ENCODE assay signal across 17 mouse cellular contexts in the genomic region with DNA sequence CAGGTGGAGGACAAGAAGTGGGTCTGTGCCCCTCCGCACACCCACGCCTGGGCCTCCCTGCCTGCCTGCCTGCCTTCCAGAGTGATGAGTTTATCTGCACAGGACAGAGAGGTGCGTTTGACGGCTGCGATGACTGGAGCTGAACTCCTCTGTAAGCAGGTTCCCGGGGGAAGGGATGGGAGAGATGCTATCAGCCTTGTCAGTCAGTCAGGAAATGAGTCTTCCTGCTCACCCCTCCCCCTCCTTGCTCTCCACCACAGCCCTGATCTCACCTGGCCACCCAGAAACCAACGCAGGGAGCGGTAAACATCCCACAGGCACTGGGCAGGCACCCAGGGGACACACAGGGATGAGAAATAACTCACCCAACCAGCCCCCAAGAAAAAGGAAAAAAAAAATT.
A peak's percentile ranks its signal among the peaks of the same experiment; 100 is the strongest.
DNase-seq lines count a peak whose midpoint lies in the region; ATAC-seq lines count a peak whose summit lies in the region.
"Had no signal": no experiment of that assay in that cellular context is flagged by ENCODE, and none has a peak within 500 bp of the region (broad histone marks: within the 10 kb centered on the region; RNA-seq: fewer than 3 reads in every experiment).

No protein-coding gene starts in this region.

- H3K4me1 ChIP-seq in embryonic facial prominence, embryonic 14.5 days (ENCODE audit: control insufficient read depth, insufficient read depth, low read length): no peaks in the 10 kb centered on the region
- H3K4me1 ChIP-seq in embryonic facial prominence, embryonic 10.5 days: peaks cover 29% of the 10 kb centered on the region
- H3K4me1 ChIP-seq in midbrain, embryonic 13.5 days (replicated peaks): peaks cover 9% of the 10 kb centered on the region
- H3K4me1 ChIP-seq in midbrain, embryonic 11.5 days (ENCODE audit: control insufficient read depth, insufficient read depth, low read length): no peaks in the 10 kb centered on the region

- H3K27ac ChIP-seq in embryonic facial prominence, embryonic 14.5 days (replicated peaks; ENCODE audit: low read depth, low read length): no peak overlapping the region
- H3K27ac ChIP-seq in embryonic facial prominence, embryonic 10.5 days (replicated peaks): no peak overlapping the region; the same call in 1 of the 2 replicates
- H3K27ac ChIP-seq in midbrain, embryonic 13.5 days: no peak overlapping the region
- H3K27ac ChIP-seq in midbrain, embryonic 11.5 days (ENCODE audit: low read depth, low read length): no peak overlapping the region
- H3K27ac ChIP-seq: forebrain, embryonic 15.5 days; heart, embryonic 10.5 days had no signal

- H3K9ac ChIP-seq in embryonic facial prominence, embryonic 14.5 days (ENCODE audit: low read depth, low read length): no peak overlapping the region
- H3K9ac ChIP-seq in midbrain, embryonic 13.5 days (replicated peaks): no peak overlapping the region
- no peak overlapping the region for H3K9ac ChIP-seq in midbrain, embryonic 11.5 days (ENCODE audit: low read length)
- H3K9ac ChIP-seq: forebrain, embryonic 15.5 days had no signal

- no peak overlapping the region for H3K4me3 ChIP-seq in embryonic facial prominence, embryonic 14.5 days (ENCODE audit: low read depth, low read length)
- no peak overlapping the region for H3K4me3 ChIP-seq in embryonic facial prominence, embryonic 10.5 days
- no peak overlapping the region for H3K4me3 ChIP-seq in midbrain, embryonic 13.5 days (replicated peaks)
- no peak overlapping the region for H3K4me3 ChIP-seq in midbrain, embryonic 11.5 days (ENCODE audit: low read depth, low read length)
- H3K4me3 ChIP-seq: forebrain, embryonic 15.5 days; heart, embryonic 10.5 days had no signal

- no peaks in the 10 kb centered on the region for H3K9me3 ChIP-seq in embryonic facial prominence, embryonic 14.5 days (ENCODE audit: control insufficient read depth, low read length)
- H3K9me3 ChIP-seq in embryonic facial prominence, embryonic 10.5 days: no peaks in the 10 kb centered on the region
- H3K9me3 ChIP-seq in midbrain, embryonic 13.5 days: no peaks in the 10 kb centered on the region
- no peaks in the 10 kb centered on the region for H3K9me3 ChIP-seq in midbrain, embryonic 11.5 days (ENCODE audit: control insufficient read depth, low read length)
- H3K9me3 ChIP-seq: forebrain, embryonic 15.5 days; heart, embryonic 10.5 days had no signal

- no peak overlapping the region for H3K4me2 ChIP-seq in embryonic facial prominence, embryonic 14.5 days (ENCODE audit: low read depth, low read length)
- H3K4me2 ChIP-seq in midbrain, embryonic 13.5 days (replicated peaks): no peak overlapping the region
- H3K4me2 ChIP-seq in midbrain, embryonic 11.5 days: no peak overlapping the region
- H3K4me2 ChIP-seq: forebrain, embryonic 15.5 days had no signal

- DNase-seq in embryonic facial prominence, embryonic 14.5 days (ENCODE audit: low spot score): peak; percentile 52
- no peak for DNase-seq in embryonic facial prominence, embryonic 10.5 days (ENCODE audit: low spot score)
- DNase-seq in midbrain, embryonic 11.5 days (ENCODE audit: low spot score, missing footprints): no peak
- peak; percentile 38 for DNase-seq in urinary bladder, postnatal 14 days (ENCODE audit: low spot score)
- DNase-seq in urinary bladder, postnatal 36 days (ENCODE audit: low spot score in 2 of 2): no peak
- DNase-seq in heart, postnatal 4 days: no peak
- DNase-seq: adrenal gland, postnatal 10 days; cerebellum, adult 11-12 months; cerebellum, adult 9-10 months; cerebellum, postnatal 36 days; gastrocnemius, postnatal 10 days; heart, adult 18-20 months; heart, postnatal 10 days had no signal

- 53% methylated on average over 8 of the region's 8 CpGs for WGBS in embryonic facial prominence, embryonic 14.5 days
- 61% methylated on average over 8 of the region's 8 CpGs for WGBS in embryonic facial prominence, embryonic 10.5 days
- 69% methylated on average over 8 of the region's 8 CpGs for WGBS in midbrain, embryonic 13.5 days
- 63% methylated on average over 8 of the region's 8 CpGs for WGBS in midbrain, embryonic 11.5 days

- ATAC-seq in embryonic facial prominence, embryonic 14.5 days (ENCODE audit: low read depth): no peak
- 0 out of 2 replicates have a peak, but pooled peaks have one; percentile 20 for ATAC-seq in midbrain, embryonic 13.5 days
- no peak for ATAC-seq in midbrain, embryonic 11.5 days (ENCODE audit: low FRiP score)
- ATAC-seq: forebrain, embryonic 15.5 days; inflammation-experienced regulatory T-cells, adult 6 months had no signal

- no peaks in the 10 kb centered on the region for H3K27me3 ChIP-seq in embryonic facial prominence, embryonic 14.5 days (replicated peaks; ENCODE audit: control insufficient read depth, insufficient read depth, low read length)
- H3K27me3 ChIP-seq in embryonic facial prominence, embryonic 10.5 days (replicated peaks; ENCODE audit: low read depth, poor library complexity, severe bottlenecking): peaks cover 8% of the 10 kb centered on the region; the same call in 1 of the 2 replicates
- H3K27me3 ChIP-seq in midbrain, embryonic 13.5 days: no peaks in the 10 kb centered on the region
- no peaks in the 10 kb centered on the region for H3K27me3 ChIP-seq in midbrain, embryonic 11.5 days (ENCODE audit: control insufficient read depth, insufficient read depth, low read length)

- no peaks in the 10 kb centered on the region for H3K36me3 ChIP-seq in embryonic facial prominence, embryonic 14.5 days (ENCODE audit: control insufficient read depth, insufficient read depth, low read length)
- H3K36me3 ChIP-seq in embryonic facial prominence, embryonic 10.5 days (replicated peaks): no peaks in the 10 kb centered on the region
- no peaks in the 10 kb centered on the region for H3K36me3 ChIP-seq in midbrain, embryonic 13.5 days
- no peaks in the 10 kb centered on the region for H3K36me3 ChIP-seq in midbrain, embryonic 11.5 days (ENCODE audit: control insufficient read depth, insufficient read depth, low read length)
- H3K36me3 ChIP-seq: forebrain, embryonic 15.5 days; heart, embryonic 10.5 days had no signal

Comparison
In these comparisons a context has a peak if more than half of its experiments do, and no peak if none do; other contexts are left out.
1. DNase-seq: peak in embryonic facial prominence, embryonic 14.5 days (single experiment) and urinary bladder, postnatal 14 days (single experiment); none in embryonic facial prominence, embryonic 10.5 days (single experiment), midbrain, embryonic 11.5 days (single experiment), urinary bladder, postnatal 36 days (0 of 2) and heart, postnatal 4 days (single experiment).